Mouse (Mus musculus) limb, embryonic 14.5 days (tissue): ENCODE measurements around the gene Ppp1r3f. TPM values are rescaled to one million over a fixed set of nuclear protein-coding genes. Genes with fewer than 3 reads are reported as not detected.
A peak's percentile ranks its signal among the peaks of the same experiment; 100 is the strongest.

Source experiments
- ATAC-seq: fragments of 200-750 bp; cut with Nextera tagmentation; 2 replicates; pipeline ENCODE4 v1.8.0; 2017; ENCODE audit warnings: low read depth, moderate number of reproducible peaks, moderate TSS enrichment; ENCODE audit not compliant: low FRiP score
- DNase-seq: peaks from one replicate; pipeline ENCODE4 v3.0.0-alpha.2; 2015; ENCODE audit warnings: low spot score
- H3K27ac ChIP-seq: fragments of 300-500 bp; sonication (generic); replicated peaks from 2 replicates; pipeline ENCODE4 v1.5.1; 2014; ENCODE audit warnings: low read depth, mild to moderate bottlenecking, low read length, moderate library complexity, mixed read lengths
- H3K27me3 ChIP-seq: fragments of 300-500 bp; sonication (generic); 2 replicates; pipeline ENCODE4 v1.6.1; 2014; ENCODE audit warnings: low read length, mixed read lengths; ENCODE audit not compliant: control insufficient read depth, insufficient read depth
- H3K36me3 ChIP-seq: fragments of 300-500 bp; sonication (generic); 2 replicates; pipeline ENCODE4 v1.6.1; 2014; ENCODE audit warnings: mild to moderate bottlenecking, low read length, moderate library complexity, mixed read lengths; ENCODE audit not compliant: control insufficient read depth, insufficient read depth
- H3K4me1 ChIP-seq: fragments of 300-500 bp; sonication (generic); 2 replicates; pipeline ENCODE4 v1.6.1; 2014; ENCODE audit warnings: antibody characterized with exemption, low read length, mixed read lengths; ENCODE audit not compliant: control insufficient read depth, insufficient read depth
- H3K4me2 ChIP-seq: fragments of 300-500 bp; sonication (generic); replicated peaks from 2 replicates; pipeline ENCODE4 v1.6.1; 2014; ENCODE audit warnings: low read depth, mild to moderate bottlenecking, low read length, moderate library complexity; ENCODE audit not compliant: severe bottlenecking
- H3K4me3 ChIP-seq: fragments of 300-500 bp; sonication (generic); replicated peaks from 2 replicates; pipeline ENCODE4 v1.5.1; 2014; ENCODE audit warnings: low read length
- H3K9ac ChIP-seq: fragments of 300-500 bp; sonication (generic); 2 replicates; pipeline ENCODE4 v1.6.1; 2014; ENCODE audit warnings: mild to moderate bottlenecking, low read depth, low read length, moderate library complexity; ENCODE audit not compliant: severe bottlenecking
- H3K9me3 ChIP-seq: fragments of 300-500 bp; sonication (generic); 2 replicates; pipeline ENCODE4 v1.6.1; 2016; ENCODE audit warnings: low read length; ENCODE audit not compliant: control insufficient read depth
- POLR2A ChIP-seq: fragments of 200-500 bp; IDR thresholded peaks from 2 replicates; pipeline ENCODE4 v1.8.0; 2012; ENCODE audit warnings: inconsistent platforms, mild to moderate bottlenecking, moderate library complexity, borderline replicate concordance; ENCODE audit not compliant: insufficient read depth, insufficient read length; ENCODE audit errors: extremely low read depth
- WGBS: fragments of 180-500 bp; shearing (Covaris S2); extraction: QIAGEN DNeasy Blood & Tissue Kit; methylation state at CpG from one replicate; pipeline ENCODE4 v1.1.7; 2014; 5-methylcytosine and 5-hydroxymethylcytosine counted together
- polyA plus RNA-seq, 2 experiments: library from polyadenylated mRNA; depleted of rRNA in 1 of 2; stranded (reverse) in 1 of 2; unstranded in 1 of 2; fragments of >200 nt; fragmentation: Nextera tagmentation in 1 of 2; extraction: Ambion mirVana in 1 of 2; gene quantifications; 2 replicates each; pipeline versions ENCODE4 v1.2.1 to v1.2.3; 2012 to 2014

Ppp1r3f gene
- polyA plus RNA-seq, 2 experiments, result 1.5 to 6.0 TPM

GRCm38 (mm10) chrX:7605575-7605941 is 31.5 kb upstream of the Ppp1r3f start:
- H3K4me1 ChIP-seq, result no peaks in the 10 kb centered on the region
- no peaks in the 10 kb centered on the region for H3K27me3 ChIP-seq
- TF ChIP-seq POLR2A, result no peak
- H3K9me3 ChIP-seq, result no peaks in the 10 kb centered on the region
- no peak overlapping the region for H3K9ac ChIP-seq
- no peak for ATAC-seq
- H3K27ac ChIP-seq, result no peak overlapping the region
- no peak overlapping the region for H3K4me2 ChIP-seq
- H3K36me3 ChIP-seq, result no peaks in the 10 kb centered on the region
- H3K4me3 ChIP-seq, result peak overlapping the region; percentile 46; the same call in 1 of the 2 replicates
- 37% methylated on average over 8 of the region's 8 CpGs for WGBS
- DNase-seq, result no peak

GRCm38 (mm10) chrX:7604879-7605574 is 30.9 kb upstream of the Ppp1r3f start, which contains the start of gene Ccdc22:
Gene Ccdc22 (minus strand): TSS chrX:7605517.
- no peaks in the 10 kb centered on the region for H3K27me3 ChIP-seq
- H3K27ac ChIP-seq, result no peak within 1 kb of the TSS
- H3K4me2 ChIP-seq, result peak within 1 kb of the TSS; percentile 53
- peak within 1 kb of the TSS; percentile 46 for H3K4me3 ChIP-seq
- no peaks in the 10 kb centered on the region for H3K36me3 ChIP-seq
- DNase-seq (peak; percentile 92), ATAC-seq (peak; percentile 94)
- peak within 1 kb of the TSS; percentile 55 for H3K9ac ChIP-seq
- H3K4me1 ChIP-seq, result no peaks in the 10 kb centered on the region
- H3K9me3 ChIP-seq, result no peaks in the 10 kb centered on the region
- WGBS, result 20% methylated on average over 28 of the region's 28 CpGs
- no peak for TF ChIP-seq POLR2A

GRCm38 (mm10) chrX:7604004-7604403 is 29.9 kb upstream of the Ppp1r3f start:
- no peak for DNase-seq
- Histone ChIP-seq H3K9me3 (no peaks in the 10 kb centered on the region), H3K27ac (no peak overlapping the region), H3K4me1 (no peaks in the 10 kb centered on the region), H3K4me2 (peak overlapping the region; percentile 53; the same call in 1 of the 2 replicates), H3K36me3 (peaks cover 5% of the 10 kb centered on the region; the same call in 1 of the 2 replicates), H3K27me3 (no peaks in the 10 kb centered on the region), H3K9ac (no peak overlapping the region), H3K4me3 (no peak overlapping the region)
- WGBS, result 87% methylated on average over 7 of the region's 7 CpGs
- ATAC-seq, result no peak
- TF ChIP-seq POLR2A, result no peak

DNA sequence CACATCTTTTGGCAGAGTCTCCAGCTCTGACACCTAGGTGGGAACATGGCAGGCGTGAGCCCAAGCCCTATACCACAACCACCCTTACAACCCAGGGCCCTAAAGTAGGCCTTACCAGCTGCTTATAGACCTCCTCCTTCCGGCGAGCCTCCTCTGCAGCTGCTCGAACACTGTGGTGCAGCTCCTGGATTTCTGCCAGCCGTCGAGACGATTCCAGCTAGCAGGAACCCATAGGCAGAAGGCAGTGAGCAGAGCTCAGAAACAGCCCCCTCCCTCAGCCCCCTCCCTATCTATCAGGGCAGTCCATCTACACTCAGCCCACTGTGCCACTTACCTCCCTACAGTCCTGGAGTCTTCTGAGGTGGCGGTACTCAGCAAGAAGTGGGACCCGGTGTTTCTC is 21.3 kb upstream of the Ppp1r3f start:
- no peak overlapping the region for H3K4me3 ChIP-seq
- ATAC-seq (no peak), DNase-seq (no peak)
- H3K27ac ChIP-seq, result no peak overlapping the region
- no peaks in the 10 kb centered on the region for H3K9me3 ChIP-seq
- H3K4me2 ChIP-seq, result no peak overlapping the region
- peaks cover 5% of the 10 kb centered on the region; the same call in 1 of the 2 replicates for H3K36me3 ChIP-seq
- H3K9ac ChIP-seq, result no peak overlapping the region
- 84% methylated on average over 9 of the region's 9 CpGs for WGBS
- TF ChIP-seq POLR2A, result no peak
- no peaks in the 10 kb centered on the region for H3K4me1 ChIP-seq
- no peaks in the 10 kb centered on the region for H3K27me3 ChIP-seq

DNA sequence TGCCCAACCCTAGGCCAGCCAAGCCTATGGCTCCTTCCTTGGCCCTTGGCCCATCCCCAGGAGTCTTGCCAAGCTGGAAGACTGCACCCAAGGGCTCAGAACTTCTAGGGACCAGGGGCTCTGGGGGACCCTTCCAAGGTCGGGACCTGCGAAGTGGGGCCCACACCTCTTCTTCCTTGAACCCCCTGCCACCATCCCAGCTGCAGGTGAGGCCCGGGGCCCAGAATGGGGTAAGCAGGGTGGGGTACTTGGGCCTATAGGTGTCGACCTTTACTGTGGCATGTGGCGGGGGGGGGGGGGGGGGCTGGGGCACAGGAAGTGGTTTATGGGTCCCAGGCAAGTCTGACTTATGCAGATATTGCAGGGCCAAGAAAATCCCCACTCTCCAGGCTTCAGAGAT is 12.3 kb upstream of the Ppp1r3f start:
- no peak for DNase-seq
- H3K27me3 ChIP-seq, result no peaks in the 10 kb centered on the region
- 72% methylated on average over 3 of the region's 5 CpGs for WGBS

More for the DNA sequence above, 12.3 kb upstream of the Ppp1r3f start:
- Histone ChIP-seq H3K9me3 (no peaks in the 10 kb centered on the region), H3K36me3 (no peaks in the 10 kb centered on the region), H3K4me3 (no peak overlapping the region), H3K27ac (no peak overlapping the region), H3K9ac (no peak overlapping the region), H3K4me2 (no peak overlapping the region), H3K4me1 (no peaks in the 10 kb centered on the region)
- TF ChIP-seq POLR2A, result no peak
- ATAC-seq, result no peak
